Mouse (Mus musculus) midbrain, embryonic 10.5 days (tissue): ENCODE results near the gene Ovca2. TPM values are rescaled to one million over a fixed set of nuclear protein-coding genes. Genes with fewer than 3 reads are reported as not detected.

ENCODE experiments used
- DNase-seq: peaks from one replicate; pipeline ENCODE4 v3.0.0-alpha.2; 2017; ENCODE audit warnings: low spot score
- H3K27ac ChIP-seq: fragments of 300-500 bp; sonication (generic); replicated peaks from 2 replicates; pipeline ENCODE4 v1.5.1; 2016; ENCODE audit warnings: mild to moderate bottlenecking
- H3K27me3 ChIP-seq: fragments of 300-500 bp; sonication (generic); 2 replicates; pipeline ENCODE4 v1.6.1; 2016; ENCODE audit warnings: low read depth, mild to moderate bottlenecking; ENCODE audit not compliant: poor library complexity, severe bottlenecking
- H3K36me3 ChIP-seq: fragments of 300-500 bp; sonication (generic); 2 replicates; pipeline ENCODE4 v1.6.1; 2016; ENCODE audit warnings: mild to moderate bottlenecking, moderate library complexity
- H3K4me1 ChIP-seq: fragments of 300-500 bp; sonication (generic); 2 replicates; pipeline ENCODE4 v1.6.1; 2016
- H3K4me3 ChIP-seq: fragments of 300-500 bp; sonication (generic); 2 replicates; pipeline ENCODE4 v1.5.1; 2016; ENCODE audit warnings: mild to moderate bottlenecking, moderate library complexity
- H3K9me3 ChIP-seq: fragments of 300-500 bp; sonication (generic); replicated peaks from 2 replicates; pipeline ENCODE4 v1.6.1; 2016; ENCODE audit warnings: mild to moderate bottlenecking
- WGBS: fragments of 180-500 bp; shearing (Covaris S2); methylation state at CpG from one replicate; pipeline ENCODE4 v1.1.7; 2016; 5-methylcytosine and 5-hydroxymethylcytosine counted together
- polyA plus RNA-seq: library from polyadenylated mRNA; unstranded; fragments of >200 nt; fragmentation: Nextera tagmentation; extraction: Ambion mirVana; gene quantifications from 2 replicates; pipeline ENCODE4 v1.2.1, GENCODE M21; 2016

Ovca2 gene
- polyA plus RNA-seq, 1 experiment from 2014 or later, result 33.5 TPM

DNA sequence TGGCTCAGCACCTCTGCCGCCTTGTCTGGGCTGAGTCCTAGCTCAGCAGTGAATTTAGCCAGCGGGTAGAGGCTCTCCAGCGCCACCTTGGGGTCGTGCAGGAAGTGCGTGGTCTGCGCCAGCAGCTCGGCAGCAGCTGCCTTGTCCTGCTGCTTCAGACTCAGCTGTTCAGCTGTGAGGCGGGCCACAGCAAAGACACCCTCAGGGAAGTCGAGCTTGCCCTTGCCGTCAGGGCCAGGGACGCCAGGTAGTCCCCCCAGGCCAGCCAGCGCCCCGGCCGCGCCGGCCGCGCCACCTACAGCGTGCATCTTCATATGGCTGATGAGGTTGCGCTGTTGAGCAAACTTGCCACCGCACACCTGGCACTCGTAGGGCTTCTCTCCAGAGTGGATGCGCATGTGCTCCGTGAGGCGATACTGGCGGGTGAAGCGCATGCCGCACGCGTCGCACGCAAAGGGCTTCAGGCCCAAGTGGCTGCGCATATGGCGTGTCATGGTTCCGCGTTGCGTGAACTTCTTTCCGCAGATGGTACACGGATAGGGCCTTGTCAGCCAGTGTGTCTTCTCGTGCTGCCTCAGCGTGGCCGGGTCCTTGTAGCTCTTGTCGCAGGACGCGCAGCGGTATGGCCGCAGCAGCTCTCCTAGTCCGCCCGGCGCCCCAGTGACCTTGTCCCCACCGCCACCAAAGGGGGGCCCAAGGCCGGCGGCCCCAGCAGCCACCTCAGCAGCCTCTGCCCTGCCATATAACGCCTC, 13.0 kb downstream of the Ovca2 start:
- Histone ChIP-seq H3K9me3 (no peaks in the 10 kb centered on the region), H3K27me3 (peaks cover 84% of the 10 kb centered on the region), H3K4me1 (peaks cover 56% of the 10 kb centered on the region), H3K4me3 (peak overlapping the region; percentile 58), H3K36me3 (peaks cover 27% of the 10 kb centered on the region), H3K27ac (no peak overlapping the region)
- WGBS, result 3% methylated on average over 54 of the region's 54 CpGs
- DNase-seq, result peak; percentile 63

GRCm38 (mm10) chr11:75164750-75165149, 13.9 kb downstream of the Ovca2 start:
- Histone ChIP-seq H3K4me1 (peaks cover 47% of the 10 kb centered on the region), H3K27ac (no peak overlapping the region), H3K27me3 (peaks cover 76% of the 10 kb centered on the region), H3K36me3 (peaks cover 36% of the 10 kb centered on the region), H3K9me3 (no peaks in the 10 kb centered on the region), H3K4me3 (no peak overlapping the region)
- WGBS, result 13% methylated on average over 15 of the region's 15 CpGs
- DNase-seq, result no peak

- peaks cover 43% of the 10 kb centered on the region for H3K36me3 ChIP-seq
- peaks cover 69% of the 10 kb centered on the region for H3K27me3 ChIP-seq
- H3K4me3 ChIP-seq, result no peak overlapping the region
- DNase-seq, result no peak
- no peaks in the 10 kb centered on the region for H3K9me3 ChIP-seq
- H3K27ac ChIP-seq, result no peak overlapping the region
- peaks cover 40% of the 10 kb centered on the region for H3K4me1 ChIP-seq
- WGBS, result 71% methylated on average over 2 of the region's 2 CpGs
Observed at GRCm38 (mm10) chr11:75164051-75164450, 14.6 kb downstream of the Ovca2 start.

DNA sequence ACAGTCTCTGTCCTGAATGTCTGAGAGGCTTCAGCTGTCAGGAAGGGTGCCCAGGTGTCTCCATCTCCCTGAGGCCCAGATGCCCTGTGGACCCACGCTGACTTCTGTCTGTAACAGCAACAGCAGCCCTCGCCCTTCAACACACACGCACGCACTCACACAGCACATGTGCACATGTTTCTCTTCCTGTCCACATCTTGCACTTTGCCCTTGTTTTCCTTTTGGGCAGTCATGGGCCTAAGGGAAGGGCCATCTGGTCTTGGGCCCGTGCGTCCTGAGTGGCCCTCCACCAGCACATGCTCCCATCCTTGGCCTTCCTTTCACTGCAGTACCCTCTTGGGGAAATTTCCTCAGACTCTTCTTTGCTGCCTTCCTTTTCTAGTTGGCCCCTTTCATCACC, 15.3 kb downstream of the Ovca2 start:
- WGBS, result 93% methylated on average over 6 of the region's 6 CpGs
- Histone ChIP-seq H3K27ac (no peak overlapping the region), H3K4me3 (no peak overlapping the region), H3K36me3 (peaks cover 49% of the 10 kb centered on the region), H3K9me3 (no peaks in the 10 kb centered on the region), H3K27me3 (peaks cover 62% of the 10 kb centered on the region), H3K4me1 (peaks cover 35% of the 10 kb centered on the region)
- no peak for DNase-seq

DNA sequence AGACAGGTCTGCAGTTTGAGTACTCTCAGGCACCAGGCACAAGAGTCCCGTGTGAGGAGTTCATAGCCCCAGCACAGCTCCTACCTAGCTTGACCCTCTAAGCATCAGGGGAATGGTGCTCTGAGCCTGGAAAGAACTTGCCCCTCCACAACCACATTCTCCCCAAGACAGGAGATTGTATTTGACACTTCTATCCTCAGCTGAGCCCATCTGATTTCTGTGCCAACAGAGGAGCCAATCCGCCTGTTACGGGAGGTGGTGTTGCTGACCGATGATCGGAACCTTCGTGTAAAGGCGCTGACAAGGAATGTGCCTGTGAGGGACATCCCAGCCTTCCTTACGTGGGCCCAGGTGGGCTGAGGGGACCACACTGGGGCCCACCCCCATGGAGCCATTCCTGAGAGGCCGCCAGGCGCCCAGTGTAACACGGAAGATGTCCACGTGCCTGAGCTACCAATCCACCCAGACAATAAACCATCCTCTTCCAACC, 16.0 kb downstream of the Ovca2 start:
- H3K27me3 ChIP-seq, result peaks cover 55% of the 10 kb centered on the region
- 91% methylated on average over 12 of the region's 12 CpGs for WGBS
- H3K36me3 ChIP-seq, result peaks cover 57% of the 10 kb centered on the region

GRCm38 (mm10) chr11:75161417-75162008, 17.1 kb downstream of the Ovca2 start:
- peaks cover 29% of the 10 kb centered on the region for H3K4me1 ChIP-seq
- no peak for DNase-seq
- H3K27ac ChIP-seq, result no peak overlapping the region
- peaks cover 43% of the 10 kb centered on the region for H3K27me3 ChIP-seq
- H3K36me3 ChIP-seq, result peaks cover 67% of the 10 kb centered on the region
- no peaks in the 10 kb centered on the region for H3K9me3 ChIP-seq
- no peak overlapping the region for H3K4me3 ChIP-seq
- WGBS, result 76% methylated on average over 4 of the region's 4 CpGs

More for the DNA sequence above, 16.0 kb downstream of the Ovca2 start:
- peaks cover 33% of the 10 kb centered on the region for H3K4me1 ChIP-seq
- H3K4me3 ChIP-seq, result no peak overlapping the region
- H3K9me3 ChIP-seq, result no peaks in the 10 kb centered on the region
- H3K27ac ChIP-seq, result no peak overlapping the region
- no peak for DNase-seq

DNA sequence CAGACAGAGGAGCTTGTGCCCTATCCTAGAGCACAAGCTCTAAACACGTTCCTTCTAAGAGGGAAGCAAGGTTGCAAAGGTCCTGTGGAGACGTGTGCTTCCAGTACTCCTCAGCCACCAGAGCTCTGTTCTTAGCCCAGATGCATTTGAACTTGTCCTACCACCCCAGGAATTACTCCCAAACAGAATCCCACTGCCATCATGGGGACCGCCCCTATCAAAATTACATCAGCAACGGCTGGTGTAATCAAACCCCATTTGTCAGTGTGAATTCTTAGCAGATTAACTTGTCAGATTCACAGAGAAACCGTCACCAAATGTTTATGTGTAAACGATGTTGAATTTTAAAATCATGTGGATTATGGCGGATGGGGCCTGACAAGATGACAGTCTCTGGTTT, 17.7 kb downstream of the Ovca2 start:
- Histone ChIP-seq H3K27me3 (peaks cover 38% of the 10 kb centered on the region), H3K4me3 (no peak overlapping the region), H3K36me3 (peaks cover 72% of the 10 kb centered on the region), H3K9me3 (no peaks in the 10 kb centered on the region), H3K27ac (no peak overlapping the region), H3K4me1 (peaks cover 23% of the 10 kb centered on the region)
- no peak for DNase-seq
- WGBS, result 84% methylated on average over 7 of the region's 7 CpGs

DNA sequence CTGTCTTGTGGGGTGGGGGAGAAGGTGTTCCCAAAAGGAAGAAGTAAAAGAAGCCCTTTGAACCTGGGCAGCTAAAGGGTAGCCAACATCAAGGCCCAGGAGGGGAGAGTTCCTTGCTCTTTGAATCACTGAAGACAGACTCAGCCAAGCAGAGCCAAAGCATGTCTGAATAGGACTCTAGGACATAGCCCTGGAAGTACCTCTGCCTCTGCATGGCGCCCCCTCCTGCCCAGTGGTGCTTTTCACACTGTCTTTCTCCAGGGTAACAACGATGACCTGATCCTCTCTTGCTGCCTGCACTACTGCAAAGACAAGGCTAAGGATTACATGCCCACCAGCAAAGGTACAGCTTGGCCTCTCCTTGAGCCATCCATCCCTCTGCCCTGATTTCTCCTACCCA, 19.1 kb downstream of the Ovca2 start:
- DNase-seq, result no peak
- Histone ChIP-seq H3K36me3 (peaks cover 75% of the 10 kb centered on the region), H3K4me3 (no peak overlapping the region), H3K27me3 (peaks cover 24% of the 10 kb centered on the region), H3K4me1 (peaks cover 14% of the 10 kb centered on the region), H3K9me3 (no peaks in the 10 kb centered on the region), H3K27ac (no peak overlapping the region)
- 51% methylated on average over 2 of the region's 2 CpGs for WGBS

DNA sequence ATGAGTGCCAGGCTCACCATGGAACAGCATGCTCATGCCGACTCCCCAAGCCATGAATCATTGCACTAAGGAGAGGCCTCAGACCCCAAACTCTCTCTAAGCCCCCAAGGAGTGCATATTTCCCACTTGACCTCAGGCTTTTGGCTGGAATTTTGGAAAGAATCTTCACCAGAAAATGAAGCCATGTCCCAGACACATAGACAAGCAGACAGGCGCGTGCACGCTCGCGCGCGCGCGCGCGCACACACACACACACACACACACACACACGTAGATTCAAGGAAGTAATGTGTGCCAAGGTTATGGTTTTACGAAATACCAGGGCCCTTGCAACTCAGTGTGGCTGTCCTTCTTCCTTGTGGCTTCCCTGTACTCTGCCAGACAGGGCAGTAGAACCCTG, 20.2 kb downstream of the Ovca2 start:
- Histone ChIP-seq H3K36me3 (peaks cover 72% of the 10 kb centered on the region), H3K27me3 (peaks cover 12% of the 10 kb centered on the region), H3K4me3 (no peak overlapping the region), H3K27ac (no peak overlapping the region), H3K9me3 (no peaks in the 10 kb centered on the region), H3K4me1 (peaks cover 14% of the 10 kb centered on the region)
- 93% methylated on average over 14 of the region's 14 CpGs for WGBS
- no peak for DNase-seq

DNA sequence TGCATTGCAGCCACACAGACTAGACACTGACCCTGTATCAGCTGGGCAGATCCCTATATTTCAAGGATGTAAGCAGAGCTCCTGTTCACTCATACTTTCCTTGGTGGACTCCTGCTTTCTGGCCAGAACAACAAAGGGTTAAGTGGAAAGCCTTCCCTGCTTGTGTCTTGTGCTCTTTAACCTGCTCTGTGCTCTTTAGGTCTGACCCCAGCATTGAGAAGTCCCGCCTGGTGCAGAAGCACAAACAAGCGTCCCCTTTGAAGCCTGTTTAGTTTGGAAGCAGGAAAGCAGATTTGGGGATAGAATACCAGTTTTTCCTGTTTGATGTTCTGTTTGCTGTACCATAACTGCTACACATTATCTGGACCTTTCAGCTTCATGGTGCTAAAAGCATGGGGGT, 20.7 kb downstream of the Ovca2 start:
- Histone ChIP-seq H3K27me3 (peaks cover 7% of the 10 kb centered on the region), H3K4me1 (peaks cover 14% of the 10 kb centered on the region), H3K27ac (no peak overlapping the region), H3K36me3 (peaks cover 71% of the 10 kb centered on the region), H3K4me3 (no peak overlapping the region), H3K9me3 (no peaks in the 10 kb centered on the region)
- 37% methylated on average over 2 of the region's 2 CpGs for WGBS
- no peak for DNase-seq

DNA sequence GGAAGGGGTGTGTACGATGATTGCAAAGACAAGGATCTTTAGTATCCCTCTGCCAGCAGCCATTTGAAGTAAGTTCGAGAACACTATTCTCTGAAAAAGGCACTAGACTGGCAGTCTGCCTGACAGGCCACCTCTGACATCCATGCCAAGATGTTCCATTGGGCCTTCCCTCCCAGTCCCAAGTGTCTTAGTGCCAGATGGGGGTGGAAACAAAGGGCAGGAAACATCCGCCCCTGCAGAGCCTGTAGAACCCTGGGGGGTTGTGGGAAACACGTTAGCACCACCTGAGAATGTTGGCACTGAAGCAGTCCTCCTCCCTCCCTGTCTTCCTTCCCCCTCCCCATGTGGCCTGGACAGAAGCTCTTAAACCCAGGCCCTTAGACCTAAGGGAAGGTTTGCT, 21.6 kb downstream of the Ovca2 start:
- 73% methylated on average over 4 of the region's 4 CpGs for WGBS
- H3K9me3 ChIP-seq, result no peaks in the 10 kb centered on the region
- no peak overlapping the region for H3K4me3 ChIP-seq
- no peak overlapping the region for H3K27ac ChIP-seq
- no peak for DNase-seq
- H3K4me1 ChIP-seq, result peaks cover 14% of the 10 kb centered on the region
- no peaks in the 10 kb centered on the region for H3K27me3 ChIP-seq
- peaks cover 71% of the 10 kb centered on the region for H3K36me3 ChIP-seq

DNA sequence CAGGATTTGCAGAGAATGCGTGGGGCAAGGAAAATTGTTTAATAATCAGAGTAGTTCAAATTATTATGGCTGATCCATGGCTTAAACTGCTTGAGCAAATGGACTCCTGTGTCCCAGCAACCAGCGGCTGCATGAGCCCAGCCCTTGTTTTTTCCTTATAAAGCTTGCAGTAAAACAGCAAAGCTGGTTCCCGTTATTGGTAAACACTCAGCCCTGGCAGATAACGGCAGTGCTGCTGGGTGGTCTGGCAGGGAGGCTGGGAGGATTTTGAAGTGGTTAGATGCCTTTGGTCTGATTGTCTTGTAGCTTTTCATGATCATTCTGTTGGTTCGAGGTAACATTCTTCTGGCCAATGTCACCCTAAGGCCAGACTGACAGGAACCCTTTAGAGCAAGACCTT, 22.2 kb downstream of the Ovca2 start:
- no peak for DNase-seq
- Histone ChIP-seq H3K9me3 (no peaks in the 10 kb centered on the region), H3K27me3 (no peaks in the 10 kb centered on the region), H3K36me3 (peaks cover 65% of the 10 kb centered on the region), H3K27ac (no peak overlapping the region), H3K4me3 (no peak overlapping the region), H3K4me1 (peaks cover 14% of the 10 kb centered on the region)
- 78% methylated on average over 5 of the region's 5 CpGs for WGBS

DNA sequence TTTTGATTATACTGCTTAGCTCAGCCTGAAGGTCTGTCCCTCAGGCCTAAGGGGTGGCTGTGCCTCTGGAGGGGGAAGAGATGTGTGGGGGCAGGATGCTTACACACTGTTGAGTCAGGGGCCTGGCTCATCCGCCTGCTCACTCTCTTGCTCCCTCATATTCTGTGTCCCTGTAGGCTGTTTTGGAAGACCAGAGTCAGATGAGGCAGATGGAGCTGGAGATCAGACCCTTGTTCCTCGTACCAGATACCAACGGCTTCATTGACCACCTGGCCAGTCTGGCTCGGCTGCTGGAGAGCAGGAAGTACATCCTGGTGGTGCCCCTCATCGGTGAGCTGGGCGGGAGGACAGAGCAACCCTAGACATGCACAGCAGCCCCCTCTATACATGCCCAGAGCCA, 22.6 kb downstream of the Ovca2 start:
- Histone ChIP-seq H3K4me3 (no peak overlapping the region), H3K27ac (no peak overlapping the region), H3K36me3 (peaks cover 62% of the 10 kb centered on the region), H3K27me3 (no peaks in the 10 kb centered on the region), H3K9me3 (no peaks in the 10 kb centered on the region), H3K4me1 (peaks cover 14% of the 10 kb centered on the region)
- DNase-seq, result no peak
- 84% methylated on average over 6 of the region's 6 CpGs for WGBS
